Mouse (Mus musculus): ENCODE measurements around the gene Tmem128.

Gene Tmem128

GRCm38 (mm10) chr5:38277936-38278600 is 18.1 kb downstream of the Tmem128 start:
- DNase-seq = no peak

GRCm38 (mm10) chr5:38280075-38280474 is 20.1 kb downstream of the Tmem128 start:
- no peak for DNase-seq

- no peak for DNase-seq
Observed at GRCm38 (mm10) chr5:38285724-38286123, 25.7 kb downstream of the Tmem128 start.

DNA sequence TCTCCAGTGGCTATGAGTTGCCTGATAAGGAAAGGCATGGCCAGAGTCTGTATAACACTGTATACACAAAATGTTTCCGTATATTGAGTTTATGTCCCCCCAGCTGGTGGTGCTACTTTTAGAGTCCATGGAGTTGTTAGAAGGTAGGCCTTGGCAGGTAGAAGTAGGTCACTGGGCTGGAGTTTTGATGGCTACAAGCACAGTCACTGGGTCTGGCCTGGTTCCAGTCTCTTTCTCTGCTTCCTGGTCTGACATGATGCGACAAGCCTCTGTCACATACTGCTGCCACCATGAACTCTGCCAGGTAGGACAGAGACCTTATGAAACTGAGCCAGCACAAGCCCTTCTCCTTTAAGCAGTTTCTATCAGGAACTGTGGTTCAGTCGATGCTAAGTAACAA is 28.5 kb downstream of the Tmem128 start:
- DNase-seq = no peak

DNA sequence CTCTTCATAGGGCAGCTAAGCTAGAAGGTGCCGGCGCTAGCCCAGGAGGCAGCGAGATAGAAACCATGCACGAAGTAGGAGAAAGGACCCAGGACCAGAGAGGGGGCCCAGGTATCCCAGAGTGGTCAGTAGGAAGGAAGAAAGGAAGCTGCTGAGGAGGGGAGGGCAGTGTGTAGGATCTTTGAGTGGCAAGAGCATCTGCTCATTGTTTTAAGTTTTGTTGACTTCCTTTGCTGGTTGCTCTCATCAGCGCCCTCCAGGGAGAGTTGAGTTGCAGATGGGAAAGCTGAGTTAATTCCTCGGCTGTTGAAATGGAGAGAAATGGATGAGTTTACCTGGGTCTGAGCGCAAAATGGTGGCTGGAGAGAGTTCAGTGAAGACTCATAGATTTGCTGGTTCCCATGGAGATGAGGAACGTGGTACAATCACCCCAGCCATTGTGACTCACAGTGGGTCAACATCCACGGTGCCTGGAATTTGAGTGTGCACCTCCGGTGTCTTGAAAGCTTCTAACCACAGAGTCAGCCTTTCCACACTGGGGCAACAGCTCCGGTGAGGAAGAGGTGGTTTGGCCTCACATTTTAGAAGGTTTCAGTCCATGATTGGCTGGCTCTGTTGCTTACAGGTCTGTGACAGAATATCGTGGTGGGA is 41.9 kb downstream of the Tmem128 start:
- no peak for DNase-seq

DNA sequence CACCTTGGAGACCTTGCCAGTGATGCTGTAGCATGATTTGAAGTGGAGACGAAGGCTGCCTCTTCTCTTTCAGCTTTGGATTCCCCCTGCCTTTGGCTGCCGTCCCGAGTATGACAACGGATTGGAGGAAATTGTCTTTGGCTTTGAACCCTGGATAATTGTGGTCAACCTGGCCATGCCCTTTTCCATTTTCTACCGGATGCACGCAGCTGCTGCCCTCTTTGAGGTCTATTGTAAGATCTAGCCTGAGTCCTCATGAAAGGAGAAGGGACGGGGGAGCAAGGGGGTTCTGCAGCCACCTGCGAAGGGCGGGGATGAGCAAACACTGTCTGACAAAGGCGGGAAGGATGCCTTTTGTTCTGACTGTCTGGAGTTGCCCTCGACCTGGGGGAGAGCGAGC is 42.7 kb downstream of the Tmem128 start:
- no peak for DNase-seq

GRCm38 (mm10) chr5:38305241-38305640 is 45.3 kb downstream of the Tmem128 start:
- no peak for DNase-seq

DNA sequence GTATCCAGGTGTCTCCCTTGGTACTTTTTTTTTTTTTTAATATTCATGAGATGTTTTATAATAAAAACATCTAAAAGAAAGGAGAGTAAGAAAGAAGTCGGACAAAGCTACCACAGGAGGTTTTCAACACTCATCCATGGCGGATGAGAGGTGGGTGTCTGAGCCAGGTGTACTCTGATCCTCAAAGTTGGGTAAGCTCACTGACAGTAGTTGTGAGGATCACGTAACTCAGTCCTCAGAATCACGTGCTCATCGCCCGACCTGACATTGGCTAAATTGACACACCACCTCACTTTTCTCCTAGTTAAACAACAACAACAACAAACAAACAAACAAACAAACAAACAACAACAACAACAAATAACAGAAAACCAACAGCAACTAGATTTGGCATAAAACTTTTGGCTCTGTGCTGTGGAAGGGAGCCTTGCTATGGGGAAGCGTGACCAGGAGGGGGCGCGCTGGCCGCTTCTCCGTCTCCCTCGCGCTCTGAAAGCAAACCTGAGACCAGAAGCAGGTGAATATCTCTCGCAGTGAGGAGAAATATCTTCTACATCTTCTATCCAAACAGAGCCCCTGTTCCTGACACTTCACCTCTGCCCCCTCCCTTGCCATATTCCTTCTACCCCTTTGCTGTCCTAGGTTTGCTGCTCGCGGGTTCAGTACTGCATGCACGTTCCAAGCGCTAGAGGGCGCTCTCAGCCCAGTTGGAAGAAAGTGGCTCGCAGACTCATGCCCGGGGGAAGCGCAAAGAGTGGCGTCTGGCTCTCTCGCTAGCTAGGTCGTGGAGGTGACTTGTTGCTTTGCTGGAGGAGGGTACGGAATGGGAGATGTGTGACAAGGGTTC is 47.5 kb downstream of the Tmem128 start:
- DNase-seq = peak; percentile 91

GRCm38 (mm10) chr5:38308873-38309272 is 48.9 kb downstream of the Tmem128 start:
- peak; percentile 76 for DNase-seq

DNA sequence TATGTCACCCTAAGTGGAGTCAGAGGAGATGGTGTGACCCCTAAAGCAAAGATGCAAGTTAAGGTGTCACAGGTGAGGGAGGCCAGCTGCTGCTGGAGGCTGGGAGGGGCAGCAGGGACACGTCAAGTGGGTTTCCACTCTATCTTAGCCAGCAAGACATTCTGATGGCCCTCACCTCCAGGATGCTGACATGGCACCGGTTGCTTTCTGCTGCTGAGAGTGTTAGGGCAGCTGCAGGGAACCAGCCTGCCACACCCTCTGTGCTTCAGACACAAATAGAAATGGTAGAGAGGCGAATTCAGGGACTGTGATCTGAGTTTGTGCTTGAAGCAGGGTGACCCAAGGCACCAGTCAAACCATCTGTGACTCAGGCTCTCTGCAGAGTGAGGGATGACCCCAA is 49.8 kb downstream of the Tmem128 start:
- DNase-seq = no peak
